Mouse (Mus musculus) kidney, embryonic 16.5 days (tissue): Measurements from ENCODE around the gene Usp49. TPM values are rescaled to one million over a fixed set of nuclear protein-coding genes. Genes with fewer than 3 reads are reported as not detected.

Source experiments
- ATAC-seq: fragments of 200-750 bp; cut with Nextera tagmentation; 2 replicates; pipeline ENCODE4 v1.8.0; 2017; ENCODE audit warnings: moderate TSS enrichment; ENCODE audit not compliant: low FRiP score, low TSS enrichment
- H3K27ac ChIP-seq: fragments of 300-500 bp; sonication (generic); 2 replicates; pipeline ENCODE4 v1.5.1; 2014; ENCODE audit warnings: low read length
- H3K27me3 ChIP-seq: fragments of 300-500 bp; sonication (generic); 2 replicates; pipeline ENCODE4 v1.6.1; 2014; ENCODE audit warnings: low read length, control low read depth, mixed read lengths; ENCODE audit not compliant: insufficient read depth
- H3K36me3 ChIP-seq: fragments of 300-500 bp; sonication (generic); 2 replicates; pipeline ENCODE4 v1.6.1; 2014; ENCODE audit warnings: low read length, control low read depth, mixed read lengths; ENCODE audit not compliant: insufficient read depth
- H3K4me1 ChIP-seq: fragments of 300-500 bp; sonication (generic); 2 replicates; pipeline ENCODE4 v1.6.1; 2014; ENCODE audit warnings: low read length, control low read depth, mixed read lengths; ENCODE audit not compliant: insufficient read depth
- H3K4me2 ChIP-seq: fragments of 300-500 bp; sonication (generic); replicated peaks from 2 replicates; pipeline ENCODE4 v1.6.1; 2014; ENCODE audit warnings: low read depth, low read length
- H3K4me3 ChIP-seq: fragments of 300-500 bp; sonication (generic); 2 replicates; pipeline ENCODE4 v1.5.1; 2014; ENCODE audit warnings: mild to moderate bottlenecking, low read length
- H3K9ac ChIP-seq: fragments of 300-500 bp; sonication (generic); replicated peaks from 2 replicates; pipeline ENCODE4 v1.6.1; 2014; ENCODE audit warnings: low read length
- H3K9me3 ChIP-seq: fragments of 300-500 bp; sonication (generic); 2 replicates; pipeline ENCODE4 v1.6.1; 2016; ENCODE audit warnings: low read length, control low read depth
- WGBS: fragments of 180-500 bp; shearing (Covaris S2); extraction: QIAGEN DNeasy Blood & Tissue Kit; methylation state at CpG from one replicate; pipeline ENCODE4 v1.1.7; 2014; 5-methylcytosine and 5-hydroxymethylcytosine counted together
- polyA plus RNA-seq: library from polyadenylated mRNA; unstranded; fragments of >200 nt; fragmentation: Nextera tagmentation; extraction: Ambion mirVana; gene quantifications from 2 replicates; pipeline ENCODE4 v1.2.1, GENCODE M21; 2015

Usp49 gene
- polyA plus RNA-seq, 1 experiment from 2014 or later, result 3.7 TPM

DNA sequence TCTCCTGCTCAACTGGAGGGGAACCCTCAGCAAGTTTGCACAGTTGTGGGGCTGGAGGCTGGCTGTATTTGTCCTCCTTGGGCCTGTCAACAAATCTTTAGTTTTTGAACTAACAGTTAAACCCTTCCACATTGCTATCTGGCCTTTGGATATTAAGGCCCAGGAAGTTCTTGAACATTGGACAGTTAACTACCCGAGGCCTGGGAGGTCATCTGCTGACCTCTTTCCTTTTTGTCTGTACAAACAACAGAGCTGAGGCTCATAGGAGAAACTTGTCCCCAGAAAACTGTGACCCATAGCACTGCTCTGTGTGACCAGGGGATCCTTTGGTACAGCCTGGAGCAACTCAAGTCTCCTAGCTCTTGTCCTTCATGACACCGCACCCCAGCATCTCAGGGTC, 68.6 kb downstream of the Usp49 start:
- H3K9me3 ChIP-seq, result no peaks in the 10 kb centered on the region
- H3K36me3 ChIP-seq, result peaks cover 19% of the 10 kb centered on the region
- no peak overlapping the region for H3K9ac ChIP-seq
- WGBS, result 70% methylated on average over 2 of the region's 2 CpGs
- peaks cover 4% of the 10 kb centered on the region; the same call in 1 of the 2 replicates for H3K27me3 ChIP-seq
- H3K4me3 ChIP-seq, result no peak overlapping the region
- no peak overlapping the region for H3K4me2 ChIP-seq
- H3K4me1 ChIP-seq, result peaks cover 14% of the 10 kb centered on the region
- H3K27ac ChIP-seq, result no peak overlapping the region
- no peak for ATAC-seq

DNA sequence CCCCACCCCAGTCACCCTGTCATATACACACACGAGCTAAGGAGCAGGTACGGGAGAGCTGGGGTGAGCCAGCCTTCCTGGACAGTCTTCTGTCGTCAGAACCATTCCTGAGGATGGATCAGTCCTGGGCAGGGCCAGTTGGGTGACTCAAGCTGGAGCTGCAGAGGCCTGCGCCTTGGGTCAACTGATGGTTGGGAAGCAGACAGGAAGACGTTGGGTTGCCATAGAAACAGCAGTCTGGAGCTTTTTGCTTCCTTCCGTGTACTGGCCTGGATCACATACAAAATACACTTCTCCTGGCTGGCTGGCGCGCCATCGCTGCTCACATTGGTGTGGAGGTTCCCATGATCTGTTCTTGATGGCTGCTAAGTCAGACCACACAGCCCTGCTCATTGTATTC, 71.3 kb downstream of the Usp49 start:
- Histone ChIP-seq H3K4me3 (no peak overlapping the region), H3K9ac (no peak overlapping the region), H3K4me2 (no peak overlapping the region), H3K9me3 (no peaks in the 10 kb centered on the region), H3K27me3 (peaks cover 4% of the 10 kb centered on the region; the same call in 1 of the 2 replicates), H3K4me1 (peaks cover 5% of the 10 kb centered on the region; the same call in 1 of the 2 replicates), H3K27ac (no peak overlapping the region), H3K36me3 (peaks cover 19% of the 10 kb centered on the region)
- WGBS, result 74% methylated on average over 9 of the region's 9 CpGs
- no peak for ATAC-seq

DNA sequence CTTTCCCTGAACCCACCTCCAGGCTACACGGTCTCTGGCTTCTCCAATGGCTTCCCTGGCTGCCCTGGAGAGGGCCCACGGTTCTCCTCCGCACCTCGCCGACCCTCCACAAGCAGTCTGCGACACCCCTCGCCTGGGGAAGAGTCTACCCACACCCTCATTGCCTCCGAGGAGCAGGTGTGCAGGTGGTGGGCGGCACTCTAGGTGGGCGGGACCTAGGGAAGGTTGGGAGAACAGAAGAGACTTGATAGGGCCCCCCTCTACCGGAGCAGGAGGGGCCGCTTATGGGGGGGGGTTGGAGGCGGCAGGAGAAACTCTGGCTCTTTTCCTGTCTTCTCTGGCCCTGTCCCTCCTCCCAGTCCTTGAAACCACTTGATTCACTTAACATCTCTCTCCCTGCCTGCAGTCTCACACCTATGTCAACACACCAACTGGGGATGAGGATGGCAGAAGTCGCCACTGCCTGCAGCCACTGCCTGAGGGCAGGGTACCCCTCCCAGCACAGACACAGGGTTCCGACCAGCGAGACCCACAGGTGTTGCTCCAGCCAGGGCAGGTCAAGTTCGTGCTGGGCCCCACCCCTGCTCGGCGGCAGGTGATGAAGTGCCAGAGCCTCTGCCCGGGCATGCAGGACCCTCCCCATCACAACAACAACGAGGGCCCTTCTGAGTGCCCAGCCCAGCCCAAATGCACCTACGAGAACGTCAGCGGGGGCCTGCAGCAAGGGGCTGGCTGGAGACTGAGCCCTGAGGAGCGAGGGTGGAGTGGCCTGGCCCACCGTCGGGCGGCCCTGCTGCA, 72.3 kb downstream of the Usp49 start:
- no peak for ATAC-seq

DNA sequence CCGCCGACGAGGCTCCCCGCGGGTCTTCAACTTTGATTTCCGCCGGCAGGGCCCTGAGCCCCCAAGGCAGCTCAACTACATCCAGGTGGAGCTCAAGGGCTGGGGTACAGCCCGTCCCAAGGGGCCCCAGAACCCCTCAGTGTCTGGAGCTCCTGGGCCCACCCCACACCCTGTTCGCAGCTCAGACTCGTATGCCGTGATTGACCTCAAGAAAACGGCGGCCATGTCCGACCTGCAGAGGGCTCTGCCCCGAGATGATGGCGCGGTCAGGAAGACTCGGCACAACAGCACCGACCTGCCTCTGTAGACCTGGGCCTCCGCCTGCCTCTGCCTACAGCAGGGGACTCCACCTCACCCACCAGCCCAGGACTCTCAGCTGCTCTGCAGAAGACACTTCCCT, 73.1 kb downstream of the Usp49 start:
- H3K4me2 ChIP-seq, result no peak overlapping the region
- no peaks in the 10 kb centered on the region for H3K9me3 ChIP-seq
- H3K36me3 ChIP-seq, result peaks cover 19% of the 10 kb centered on the region
- H3K27ac ChIP-seq, result no peak overlapping the region
- no peak for ATAC-seq
- H3K9ac ChIP-seq, result no peak overlapping the region
- peaks cover 5% of the 10 kb centered on the region; the same call in 1 of the 2 replicates for H3K4me1 ChIP-seq
- WGBS, result 37% methylated on average over 20 of the region's 20 CpGs
- H3K27me3 ChIP-seq, result peaks cover 4% of the 10 kb centered on the region; the same call in 1 of the 2 replicates
- no peak overlapping the region for H3K4me3 ChIP-seq

More for the DNA sequence above, 72.3 kb downstream of the Usp49 start:
- H3K36me3 ChIP-seq, result peaks cover 19% of the 10 kb centered on the region
- no peaks in the 10 kb centered on the region for H3K9me3 ChIP-seq
- 37% methylated on average over 28 of the region's 28 CpGs for WGBS
- peaks cover 4% of the 10 kb centered on the region; the same call in 1 of the 2 replicates for H3K27me3 ChIP-seq
- no peak overlapping the region for H3K27ac ChIP-seq
- H3K9ac ChIP-seq, result no peak overlapping the region
- no peak overlapping the region for H3K4me3 ChIP-seq
- H3K4me1 ChIP-seq, result peaks cover 5% of the 10 kb centered on the region; the same call in 1 of the 2 replicates
- no peak overlapping the region for H3K4me2 ChIP-seq

DNA sequence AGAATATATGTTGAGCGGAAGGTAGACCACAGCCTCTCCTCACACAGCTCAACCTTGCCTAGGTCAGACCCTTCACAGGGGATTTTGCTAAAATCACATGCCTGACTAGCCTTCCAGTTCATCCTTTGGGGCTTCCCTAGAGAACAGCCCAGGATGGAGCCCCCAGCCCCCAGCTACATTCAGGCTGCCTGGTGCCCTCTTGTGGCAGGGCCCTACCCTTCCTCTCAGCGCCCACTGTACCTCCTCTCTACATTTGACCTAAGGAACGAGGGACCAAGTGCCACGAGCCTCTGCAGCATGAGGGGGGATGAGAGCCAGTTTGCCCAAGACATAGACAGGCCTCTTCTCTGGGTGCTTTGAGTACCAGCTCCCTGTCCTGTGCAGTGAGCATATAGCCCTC, 74.2 kb downstream of the Usp49 start:
- WGBS, result 79% methylated on average over 4 of the region's 4 CpGs
- peaks cover 5% of the 10 kb centered on the region; the same call in 1 of the 2 replicates for H3K4me1 ChIP-seq
- no peak overlapping the region for H3K9ac ChIP-seq

DNA sequence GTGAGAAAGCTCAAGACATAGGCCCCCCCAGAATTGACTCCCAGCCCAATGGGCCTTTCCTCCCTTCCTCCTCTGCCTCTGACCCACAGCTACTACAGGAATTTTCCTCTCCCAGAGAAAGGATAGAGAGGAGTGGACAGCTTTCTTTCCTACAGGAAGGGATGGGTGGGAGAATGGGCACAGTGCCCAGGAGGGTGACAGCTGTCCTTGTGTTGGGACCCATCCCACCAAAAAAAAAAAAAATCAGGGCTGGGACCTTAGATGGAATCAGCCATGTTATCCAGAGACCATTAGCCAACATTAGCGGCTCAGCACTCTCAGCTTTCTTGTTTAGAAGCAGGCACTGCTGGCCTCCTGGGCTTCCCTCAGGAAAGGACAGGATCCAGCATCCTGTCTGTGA, 75.7 kb downstream of the Usp49 start:
- WGBS, result 67% methylated on average over 1 of the region's 1 CpGs
- H3K9ac ChIP-seq, result no peak overlapping the region
- no peak overlapping the region for H3K27ac ChIP-seq
- no peak for ATAC-seq
- no peak overlapping the region for H3K4me2 ChIP-seq
- H3K36me3 ChIP-seq, result peaks cover 16% of the 10 kb centered on the region
- peaks cover 5% of the 10 kb centered on the region; the same call in 1 of the 2 replicates for H3K4me1 ChIP-seq
- H3K9me3 ChIP-seq, result no peaks in the 10 kb centered on the region
- H3K4me3 ChIP-seq, result no peak overlapping the region
- peaks cover 4% of the 10 kb centered on the region; the same call in 1 of the 2 replicates for H3K27me3 ChIP-seq

More for the DNA sequence above, 74.2 kb downstream of the Usp49 start:
- Histone ChIP-seq H3K27me3 (peaks cover 4% of the 10 kb centered on the region; the same call in 1 of the 2 replicates), H3K9me3 (no peaks in the 10 kb centered on the region), H3K4me3 (no peak overlapping the region), H3K36me3 (peaks cover 19% of the 10 kb centered on the region), H3K27ac (no peak overlapping the region), H3K4me2 (no peak overlapping the region)
- no peak for ATAC-seq

DNA sequence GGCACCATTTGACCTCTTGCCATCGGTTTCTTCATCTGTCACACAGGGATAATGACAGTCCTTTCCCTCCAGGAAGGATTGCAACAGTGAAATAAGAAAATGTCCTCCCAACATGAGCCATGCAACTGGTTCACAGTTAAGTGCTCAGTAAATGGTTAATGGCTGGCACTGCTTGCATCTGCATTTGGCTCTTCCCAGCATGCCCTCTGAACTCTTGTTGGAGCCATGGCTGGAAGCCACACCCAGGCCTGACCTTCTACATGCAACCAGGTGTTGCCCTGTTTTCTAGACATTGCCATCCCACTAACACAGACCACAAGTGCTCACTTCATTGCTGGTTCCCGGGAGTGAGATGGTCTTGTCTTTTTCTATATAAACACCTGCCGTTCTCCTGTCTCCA, 77.5 kb downstream of the Usp49 start:
- H3K36me3 ChIP-seq, result peaks cover 4% of the 10 kb centered on the region
- peaks cover 4% of the 10 kb centered on the region; the same call in 1 of the 2 replicates for H3K27me3 ChIP-seq
- H3K4me3 ChIP-seq, result no peak overlapping the region
- ATAC-seq, result no peak
- no peak overlapping the region for H3K27ac ChIP-seq
- H3K4me1 ChIP-seq, result peaks cover 3% of the 10 kb centered on the region; the same call in 1 of the 2 replicates
- no peak overlapping the region for H3K4me2 ChIP-seq
- H3K9ac ChIP-seq, result no peak overlapping the region
- WGBS, result 77% methylated on average over 3 of the region's 3 CpGs
- H3K9me3 ChIP-seq, result no peaks in the 10 kb centered on the region

DNA sequence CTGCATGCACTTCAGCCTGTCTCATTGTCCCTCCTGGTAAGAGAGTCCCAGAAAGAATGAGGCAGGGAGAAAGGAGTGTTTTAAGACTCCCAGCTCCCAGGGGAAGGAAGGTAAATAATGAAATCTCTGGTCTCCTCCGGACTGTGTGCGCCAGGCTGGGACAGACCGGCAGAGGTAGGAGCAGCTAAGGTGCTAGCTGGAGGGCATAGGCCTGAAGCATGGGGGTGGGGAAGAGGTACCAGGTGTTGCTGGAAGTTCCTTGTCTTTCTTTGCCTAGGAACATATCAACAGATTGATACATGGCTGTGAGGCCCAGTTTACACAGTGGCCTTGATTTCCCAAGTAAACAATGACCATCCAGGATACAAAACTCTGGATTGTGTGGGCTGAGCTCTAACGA, 78.5 kb downstream of the Usp49 start:
- no peaks in the 10 kb centered on the region for H3K36me3 ChIP-seq
- no peak overlapping the region for H3K4me3 ChIP-seq
- H3K9ac ChIP-seq, result no peak overlapping the region
- no peaks in the 10 kb centered on the region for H3K9me3 ChIP-seq
- ATAC-seq, result no peak
- H3K27me3 ChIP-seq, result no peaks in the 10 kb centered on the region; the same call in 1 of the 2 replicates
- H3K4me1 ChIP-seq, result no peaks in the 10 kb centered on the region
- H3K4me2 ChIP-seq, result no peak overlapping the region
- H3K27ac ChIP-seq, result no peak overlapping the region
- 51% methylated on average over 4 of the region's 4 CpGs for WGBS

DNA sequence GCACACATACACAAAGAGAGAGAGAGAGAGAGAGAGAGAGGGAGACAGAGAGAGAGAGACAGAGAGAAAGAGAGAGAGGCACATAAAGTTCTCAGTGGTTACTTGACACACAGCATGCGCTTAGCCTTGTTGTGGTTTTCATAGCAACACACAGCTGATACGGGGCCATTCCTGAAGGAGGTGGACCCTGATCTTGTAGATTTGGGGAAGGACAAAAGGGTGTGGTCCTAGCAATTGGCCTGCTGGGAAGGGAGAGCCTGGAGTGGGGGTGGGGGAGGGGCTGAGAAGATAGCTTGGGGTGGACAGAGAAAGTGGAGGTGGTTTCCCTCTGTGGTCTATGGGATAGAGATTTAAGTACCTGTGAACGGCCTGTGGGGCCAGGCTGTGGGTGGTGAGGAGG, 79.5 kb downstream of the Usp49 start:
- no peaks in the 10 kb centered on the region for H3K27me3 ChIP-seq
- no peaks in the 10 kb centered on the region for H3K9me3 ChIP-seq
- no peak overlapping the region for H3K4me2 ChIP-seq
- no peak overlapping the region for H3K9ac ChIP-seq
- H3K4me3 ChIP-seq, result no peak overlapping the region
- WGBS, result 73% methylated on average over 3 of the region's 3 CpGs
- ATAC-seq, result no peak
- H3K4me1 ChIP-seq, result no peaks in the 10 kb centered on the region
- H3K27ac ChIP-seq, result no peak overlapping the region
- no peaks in the 10 kb centered on the region for H3K36me3 ChIP-seq

DNA sequence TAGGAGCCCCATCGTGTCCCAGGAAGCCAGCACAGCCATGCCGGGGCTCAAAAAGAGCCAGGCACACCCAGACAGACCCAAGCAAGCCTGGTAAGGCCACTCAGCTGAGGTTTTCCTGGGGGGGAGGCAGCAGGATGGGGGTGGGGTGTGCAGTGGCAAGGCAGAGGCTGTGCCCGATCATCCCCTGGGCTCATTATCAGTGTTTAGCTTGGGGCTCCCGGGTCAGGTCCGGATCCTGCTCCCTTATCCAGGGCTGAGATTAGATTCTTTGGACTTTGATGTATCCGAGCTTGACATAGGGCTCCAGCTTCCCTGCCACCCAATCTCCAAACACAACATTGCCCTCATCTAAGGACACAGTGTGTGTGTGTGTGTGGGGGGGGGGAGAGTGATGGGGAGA, 81.4 kb downstream of the Usp49 start:
- Histone ChIP-seq H3K9ac (no peak overlapping the region), H3K9me3 (no peaks in the 10 kb centered on the region), H3K27me3 (no peaks in the 10 kb centered on the region), H3K4me1 (no peaks in the 10 kb centered on the region), H3K27ac (no peak overlapping the region), H3K4me3 (no peak overlapping the region), H3K4me2 (no peak overlapping the region), H3K36me3 (no peaks in the 10 kb centered on the region)
- ATAC-seq, result no peak
- 72% methylated on average over 6 of the region's 6 CpGs for WGBS
